Mouse (Mus musculus): Measurements from ENCODE around the gene Rtn4rl2.

DNA sequence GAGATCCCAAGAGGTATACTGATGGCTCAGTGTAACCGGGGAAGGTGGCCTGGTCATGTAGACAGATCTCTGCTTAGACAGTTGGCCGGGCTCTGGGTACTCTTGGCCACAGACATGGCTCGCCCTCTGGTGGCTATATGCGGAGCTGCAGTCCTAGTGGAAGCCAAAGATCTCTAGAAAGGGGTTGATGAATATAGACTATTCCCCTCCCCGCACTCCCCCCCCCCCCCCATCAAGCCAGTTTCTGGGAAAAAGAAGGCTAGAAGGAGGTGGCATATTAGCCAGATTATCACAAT lies 3.5 kb upstream of the Rtn4rl2 start:
- TF ChIP-seq CTCF (IDR thresholded peaks at IDR 0.05; ENCODE audit: insufficient read depth, low read length) = peak; percentile 82
- TF ChIP-seq POLR2A (IDR thresholded peaks at IDR 0.05; ENCODE audit: borderline replicate concordance, extremely low read depth, low read depth, low read length) = no peak

Data from lung, adult 2 months (tissue).